Mouse (Mus musculus) small intestine, adult 2 months (tissue): Measurements from ENCODE around the gene Ski.

Experiments used
- CTCF ChIP-seq: fragments of 200-500 bp; IDR thresholded peaks from 2 replicates; pipeline ENCODE4 v1.5.1; 2012; ENCODE audit warnings: low read depth, mild to moderate bottlenecking, control low read depth, inconsistent platforms, low read length, moderate library complexity, mixed read lengths; ENCODE audit not compliant: insufficient replicate concordance, insufficient read length; ENCODE audit errors: extremely low read depth
- POLR2A ChIP-seq: fragments of 200-500 bp; IDR thresholded peaks from 2 replicates; pipeline ENCODE4 v1.6.1; 2012; ENCODE audit warnings: low read depth, mild to moderate bottlenecking, control low read depth, inconsistent platforms, low read length, moderate library complexity

DNA sequence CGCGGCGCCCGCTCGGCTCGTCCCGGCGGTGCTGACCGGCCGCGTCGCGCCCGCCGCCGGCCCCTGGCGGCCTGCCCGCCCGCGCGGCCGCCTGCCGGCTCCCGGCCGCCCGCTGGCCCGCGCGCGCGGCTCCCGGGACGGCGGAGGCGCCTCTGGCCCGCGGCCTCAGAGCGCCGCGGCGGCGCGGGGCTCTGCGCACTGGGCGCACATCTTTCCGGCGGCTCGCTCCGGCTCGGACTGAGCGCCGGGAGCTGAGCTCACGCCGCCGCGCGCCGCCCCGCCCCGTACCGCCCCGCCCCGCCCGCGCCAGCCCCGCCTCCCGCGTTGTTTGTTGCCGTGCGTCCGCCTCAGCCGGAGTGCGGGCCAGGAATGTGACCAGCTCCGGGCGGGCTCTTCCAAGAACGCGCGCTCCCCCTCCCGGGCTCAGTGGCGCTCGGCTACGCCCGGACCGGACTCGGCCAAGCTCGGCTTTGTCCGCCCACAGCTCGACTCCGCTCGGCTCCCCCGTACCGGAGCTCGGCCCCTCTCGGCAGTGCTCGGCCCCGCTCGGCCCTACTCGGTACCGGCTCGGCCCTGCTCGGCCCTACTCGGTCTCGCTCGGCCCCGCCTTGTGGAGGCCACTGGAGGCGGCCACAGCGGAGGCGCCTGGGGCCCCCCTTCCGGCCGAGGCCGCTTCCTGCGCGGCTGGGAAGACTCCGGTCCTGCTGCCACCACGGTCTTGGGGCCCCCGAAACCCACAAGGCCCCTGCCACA is 625 bp upstream of the Ski start:
- TF ChIP-seq CTCF: no peak
- peak; percentile 81 for TF ChIP-seq POLR2A
